Mouse (Mus musculus) liver, embryonic 15.5 days (tissue): ENCODE data around the gene Mrln. TPM values are rescaled to one million over a fixed set of nuclear protein-coding genes. Genes with fewer than 3 reads are reported as not detected.
"Not testable (repeated sequence)": the region's sequence is repeated elsewhere in the genome, so short reads cannot be mapped to it uniquely, and the experiment has no call there.

Source experiments
- ATAC-seq: fragments of 200-750 bp; cut with Nextera tagmentation; 2 replicates; pipeline ENCODE4 v1.8.0; 2017; ENCODE audit warnings: moderate number of reproducible peaks, mild to moderate bottlenecking, moderate library complexity; ENCODE audit not compliant: insufficient read depth
- H3K27ac ChIP-seq: fragments of 300-500 bp; sonication (generic); replicated peaks from 2 replicates; pipeline ENCODE4 v1.5.1; 2015; ENCODE audit warnings: mild to moderate bottlenecking, inconsistent platforms
- H3K27me3 ChIP-seq: fragments of 300-500 bp; sonication (generic); 2 replicates; pipeline ENCODE4 v1.6.1; 2015; ENCODE audit warnings: mild to moderate bottlenecking, inconsistent platforms
- H3K36me3 ChIP-seq: fragments of 300-500 bp; sonication (generic); replicated peaks from 2 replicates; pipeline ENCODE4 v1.6.1; 2015; ENCODE audit warnings: moderate library complexity, mild to moderate bottlenecking, inconsistent platforms
- H3K4me1 ChIP-seq: fragments of 300-500 bp; sonication (generic); replicated peaks from 2 replicates; pipeline ENCODE4 v1.6.1; 2015; ENCODE audit warnings: inconsistent platforms
- H3K4me2 ChIP-seq: fragments of 300-500 bp; sonication (generic); 2 replicates; pipeline ENCODE4 v1.6.1; 2015; ENCODE audit warnings: moderate library complexity, mild to moderate bottlenecking, inconsistent platforms
- H3K4me3 ChIP-seq: fragments of 300-500 bp; sonication (generic); replicated peaks from 2 replicates; pipeline ENCODE4 v1.5.1; 2015; ENCODE audit warnings: mild to moderate bottlenecking, inconsistent platforms
- H3K9ac ChIP-seq: fragments of 300-500 bp; sonication (generic); 2 replicates; pipeline ENCODE4 v1.6.1; 2015; ENCODE audit warnings: moderate library complexity, mild to moderate bottlenecking, inconsistent platforms
- H3K9me3 ChIP-seq: fragments of 300-500 bp; sonication (generic); replicated peaks from 2 replicates; pipeline ENCODE4 v1.6.1; 2016; ENCODE audit warnings: inconsistent platforms
- WGBS: fragments of 180-500 bp; shearing (Covaris S2); methylation state at CpG from one replicate; pipeline ENCODE4 v1.1.7; 2015; ENCODE audit warnings: mixed read lengths; ENCODE audit not compliant: insufficient replicate concordance; 5-methylcytosine and 5-hydroxymethylcytosine counted together
- polyA plus RNA-seq: library from polyadenylated mRNA; unstranded; fragments of >200 nt; fragmentation: Nextera tagmentation; extraction: Ambion mirVana; gene quantifications from 2 replicates; pipeline ENCODE4 v1.2.1, GENCODE M21; 2015

The Mrln gene
- polyA plus RNA-seq, 1 experiment from 2014 or later, result 1.2 TPM

- no peak overlapping the region for H3K27ac ChIP-seq
- H3K36me3 ChIP-seq, result peaks cover 12% of the 10 kb centered on the region
- H3K4me1 ChIP-seq, result peaks cover 13% of the 10 kb centered on the region
- no peak for ATAC-seq
- H3K27me3 ChIP-seq, result no peaks in the 10 kb centered on the region
- H3K4me3 ChIP-seq, result no peak overlapping the region
- no peaks in the 10 kb centered on the region for H3K9me3 ChIP-seq
- H3K9ac ChIP-seq, result no peak overlapping the region
- H3K4me2 ChIP-seq, result no peak overlapping the region
- WGBS, result 75% methylated on average over 6 of the region's 6 CpGs
These were observed 7.8 kb upstream of the Mrln start for GRCm38 (mm10) chr10:70196666-70197065.

GRCm38 (mm10) chr10:70197601-70198000, 6.9 kb upstream of the Mrln start:
- 80% methylated on average over 2 of the region's 2 CpGs for WGBS
- no peaks in the 10 kb centered on the region for H3K9me3 ChIP-seq
- no peak for ATAC-seq
- H3K27ac ChIP-seq, result no peak overlapping the region
- no peak overlapping the region for H3K4me3 ChIP-seq
- no peak overlapping the region for H3K9ac ChIP-seq
- H3K36me3 ChIP-seq, result peaks cover 3% of the 10 kb centered on the region
- no peak overlapping the region for H3K4me2 ChIP-seq
- no peaks in the 10 kb centered on the region for H3K27me3 ChIP-seq
- peaks cover 13% of the 10 kb centered on the region for H3K4me1 ChIP-seq

GRCm38 (mm10) chr10:70198012-70198411, 6.5 kb upstream of the Mrln start:
- Histone ChIP-seq H3K9ac (no peak overlapping the region), H3K4me2 (no peak overlapping the region), H3K4me3 (no peak overlapping the region), H3K4me1 (peaks cover 13% of the 10 kb centered on the region), H3K27ac (no peak overlapping the region), H3K36me3 (no peaks in the 10 kb centered on the region), H3K27me3 (no peaks in the 10 kb centered on the region), H3K9me3 (no peaks in the 10 kb centered on the region)
- 54% methylated on average over 6 of the region's 6 CpGs for WGBS
- ATAC-seq, result no peak

DNA sequence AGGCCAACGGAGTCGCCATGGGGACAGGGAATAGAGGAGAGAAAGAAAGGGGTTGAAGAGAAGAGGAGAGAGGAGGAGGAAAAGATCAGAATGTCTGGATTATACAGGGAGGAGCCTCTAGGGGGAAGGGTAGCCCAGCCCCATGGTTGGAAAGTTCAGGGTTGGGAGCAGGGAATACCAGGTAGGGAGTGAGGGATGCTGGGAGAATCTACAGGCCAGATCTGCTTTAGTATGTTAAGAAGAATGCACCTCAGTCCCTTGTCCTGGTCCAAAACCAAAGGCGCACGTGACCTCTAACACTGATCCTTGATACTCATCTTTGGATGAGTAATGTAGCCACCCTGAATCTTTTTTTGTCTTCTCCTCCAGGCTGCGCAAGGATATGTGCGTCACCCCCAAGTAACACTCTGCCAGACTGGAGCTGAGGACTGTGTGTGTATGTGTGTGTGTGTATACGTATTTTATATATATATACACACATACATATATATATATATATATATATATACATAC, 5.5 kb upstream of the Mrln start:
- WGBS, result 72% methylated on average over 7 of the region's 7 CpGs
- H3K27ac ChIP-seq, result no peak overlapping the region
- peaks cover 13% of the 10 kb centered on the region for H3K4me1 ChIP-seq
- H3K36me3 ChIP-seq, result no peaks in the 10 kb centered on the region
- no peak overlapping the region for H3K4me2 ChIP-seq
- H3K4me3 ChIP-seq, result no peak overlapping the region
- no peaks in the 10 kb centered on the region for H3K27me3 ChIP-seq
- ATAC-seq, result no peak
- H3K9ac ChIP-seq, result no peak overlapping the region
- no peaks in the 10 kb centered on the region for H3K9me3 ChIP-seq

DNA sequence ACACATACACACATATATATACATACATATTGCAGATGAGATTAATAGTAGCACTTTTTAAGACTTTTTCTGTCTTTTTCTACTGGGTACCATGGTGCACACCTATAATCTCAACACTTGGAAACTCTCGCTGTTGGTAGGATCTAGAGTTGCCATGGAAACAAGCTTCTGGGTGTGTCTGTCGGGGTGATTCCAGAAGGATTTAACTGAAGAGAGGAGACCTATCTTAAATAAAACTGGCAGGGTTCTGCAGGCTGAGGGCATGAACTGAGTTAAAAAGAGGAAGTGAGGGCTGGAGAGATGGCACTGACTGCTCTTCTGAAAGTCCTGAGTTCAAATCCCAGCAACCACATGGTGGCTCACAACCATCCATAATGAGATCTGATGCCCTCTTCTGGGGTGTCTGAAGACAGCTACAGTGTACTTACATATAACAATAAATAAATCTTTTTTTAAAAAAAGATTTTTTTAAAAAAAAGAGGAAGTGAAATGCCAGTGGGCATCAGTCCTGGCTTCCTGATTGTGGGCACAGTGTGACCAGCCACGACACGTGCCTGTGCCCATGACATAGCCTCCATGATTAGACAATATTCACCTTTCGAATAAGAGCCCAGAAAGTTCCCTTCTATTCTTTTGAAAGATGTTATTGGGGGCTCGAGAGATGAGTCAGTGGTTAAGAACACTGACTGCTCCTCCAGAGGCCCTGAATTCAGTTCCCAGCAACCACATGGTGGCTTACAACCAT, 4.8 kb upstream of the Mrln start:
- no peak for ATAC-seq
- Histone ChIP-seq H3K4me1 (peaks cover 13% of the 10 kb centered on the region), H3K27me3 (no peaks in the 10 kb centered on the region), H3K36me3 (no peaks in the 10 kb centered on the region), H3K9ac (no peak overlapping the region), H3K4me3 (no peak overlapping the region), H3K9me3 (no peaks in the 10 kb centered on the region), H3K27ac (no peak overlapping the region), H3K4me2 (no peak overlapping the region)
- WGBS, result 49% methylated on average over 6 of the region's 6 CpGs

DNA sequence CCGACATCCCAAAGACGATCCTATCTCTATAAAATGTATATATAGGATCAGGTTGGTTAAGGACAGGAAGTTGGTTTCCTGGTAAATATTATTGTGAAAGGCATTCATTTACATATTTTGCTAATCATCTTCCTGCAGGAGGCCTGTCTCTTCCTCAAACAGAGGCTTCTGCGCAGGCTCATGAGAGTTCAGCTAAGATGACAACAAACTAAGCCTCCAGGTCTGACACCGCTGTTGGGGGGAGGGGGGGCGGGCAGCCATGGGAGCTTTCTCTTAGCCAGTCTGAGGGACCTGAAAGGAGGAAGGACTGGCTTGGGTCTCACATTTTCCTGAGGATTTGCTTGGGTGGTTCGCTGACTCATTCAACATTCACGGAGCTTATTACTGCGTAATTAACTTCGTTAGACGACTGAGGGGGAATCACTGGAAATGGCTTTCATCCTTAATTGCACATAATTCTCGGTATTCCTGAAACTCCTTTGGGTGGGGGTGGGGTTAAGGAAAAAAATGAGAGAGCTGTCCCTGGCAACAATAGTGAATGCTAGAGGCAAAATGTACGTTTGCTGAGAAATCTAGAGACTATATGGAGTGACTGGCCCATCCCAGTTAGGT, 3.5 kb upstream of the Mrln start:
- no peak overlapping the region for H3K27ac ChIP-seq
- WGBS, result 38% methylated on average over 12 of the region's 12 CpGs
- no peaks in the 10 kb centered on the region for H3K27me3 ChIP-seq
- H3K4me2 ChIP-seq, result no peak overlapping the region
- H3K4me3 ChIP-seq, result no peak overlapping the region
- H3K9me3 ChIP-seq, result no peaks in the 10 kb centered on the region
- no peak overlapping the region for H3K9ac ChIP-seq
- ATAC-seq, result no peak
- H3K4me1 ChIP-seq, result peaks cover 5% of the 10 kb centered on the region
- H3K36me3 ChIP-seq, result no peaks in the 10 kb centered on the region

- no peaks in the 10 kb centered on the region for H3K36me3 ChIP-seq
- no peak overlapping the region for H3K9ac ChIP-seq
- no peaks in the 10 kb centered on the region for H3K9me3 ChIP-seq
- 63% methylated on average over 9 of the region's 9 CpGs for WGBS
- no peaks in the 10 kb centered on the region for H3K4me1 ChIP-seq
- H3K27me3 ChIP-seq, result no peaks in the 10 kb centered on the region
- no peak overlapping the region for H3K4me2 ChIP-seq
- no peak overlapping the region for H3K27ac ChIP-seq
- no peak overlapping the region for H3K4me3 ChIP-seq
- no peak for ATAC-seq
These were observed 6.8 kb downstream of the Mrln start for GRCm38 (mm10) chr10:70211281-70211680.

DNA sequence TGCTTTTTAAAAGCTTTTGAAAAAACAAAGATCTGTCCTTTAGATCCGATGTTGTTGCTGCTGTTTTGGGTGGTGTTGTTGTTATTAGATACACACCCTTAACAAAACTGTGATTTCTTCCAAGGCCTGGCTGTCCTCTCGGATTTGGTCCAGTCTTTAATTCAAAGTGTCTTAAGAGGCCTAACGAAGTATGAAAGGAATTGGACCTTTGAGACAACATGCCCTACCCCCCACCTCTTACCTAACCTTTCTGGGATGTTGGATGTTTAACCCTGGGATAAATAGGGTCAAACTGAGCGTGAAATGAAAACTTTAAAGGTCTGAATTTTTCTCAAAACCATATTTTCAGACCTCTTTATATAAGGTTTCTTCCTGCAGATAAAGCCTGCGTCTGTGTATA, 16.5 kb downstream of the Mrln start:
- 60% methylated on average over 5 of the region's 5 CpGs for WGBS
- no peak for ATAC-seq
- H3K27me3 ChIP-seq, result no peaks in the 10 kb centered on the region

GRCm38 (mm10) chr10:70222231-70222630, 17.8 kb downstream of the Mrln start:
- H3K27me3 ChIP-seq, ATAC-seq, H3K4me2 ChIP-seq, H3K9me3 ChIP-seq, H3K4me1 ChIP-seq, H3K36me3 ChIP-seq, H3K27ac ChIP-seq, H3K9ac ChIP-seq, H3K4me3 ChIP-seq: not testable (repeated sequence)
- WGBS, result 68% methylated on average over 8 of the region's 8 CpGs

More for the DNA sequence above, 16.5 kb downstream of the Mrln start:
- Histone ChIP-seq H3K9ac (no peak overlapping the region), H3K9me3 (no peaks in the 10 kb centered on the region), H3K4me2 (no peak overlapping the region), H3K4me3 (no peak overlapping the region), H3K36me3 (no peaks in the 10 kb centered on the region), H3K27ac (no peak overlapping the region), H3K4me1 (no peaks in the 10 kb centered on the region)

GRCm38 (mm10) chr10:70224571-70224970, 20.1 kb downstream of the Mrln start:
- no peaks in the 10 kb centered on the region for H3K27me3 ChIP-seq
- H3K9ac ChIP-seq, result no peak overlapping the region
- no peak overlapping the region for H3K4me2 ChIP-seq
- WGBS, result 62% methylated on average over 6 of the region's 6 CpGs
- no peak overlapping the region for H3K27ac ChIP-seq
- no peaks in the 10 kb centered on the region for H3K9me3 ChIP-seq
- no peaks in the 10 kb centered on the region for H3K36me3 ChIP-seq
- H3K4me3 ChIP-seq, result no peak overlapping the region
- H3K4me1 ChIP-seq, result no peaks in the 10 kb centered on the region
- ATAC-seq, result no peak

DNA sequence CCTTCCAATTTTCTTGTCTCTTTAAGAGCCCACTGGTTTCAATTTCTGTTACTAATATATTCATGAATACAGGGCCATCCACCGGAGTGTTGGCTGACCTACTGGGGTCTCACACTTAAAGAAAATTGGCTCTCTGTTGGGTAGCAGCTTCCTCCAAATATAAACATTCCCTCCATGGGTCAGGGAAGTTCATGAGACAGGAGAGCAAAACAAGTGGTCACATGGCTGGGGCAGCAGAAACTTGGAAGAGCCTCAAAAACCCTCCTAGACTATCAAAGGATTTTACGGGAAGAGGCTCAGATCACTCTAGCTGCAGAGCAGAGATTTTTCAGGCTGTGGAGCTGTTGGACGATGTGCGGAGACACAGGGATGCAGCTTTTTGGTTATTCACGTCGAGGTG, 21.3 kb downstream of the Mrln start:
- H3K9ac ChIP-seq, result no peak overlapping the region
- ATAC-seq, result no peak
- no peak overlapping the region for H3K4me2 ChIP-seq
- H3K4me3 ChIP-seq, result no peak overlapping the region
- 64% methylated on average over 6 of the region's 6 CpGs for WGBS
- H3K36me3 ChIP-seq, result no peaks in the 10 kb centered on the region
- no peaks in the 10 kb centered on the region for H3K4me1 ChIP-seq
- no peak overlapping the region for H3K27ac ChIP-seq
- no peaks in the 10 kb centered on the region for H3K9me3 ChIP-seq
- H3K27me3 ChIP-seq, result no peaks in the 10 kb centered on the region
